Mouse (Mus musculus): Measurements from ENCODE around the gene Plcb4. TPM values are rescaled to one million over a fixed set of nuclear protein-coding genes. Genes with fewer than 3 reads are reported as not detected.
"Not testable (repeated sequence)": the region's sequence is repeated elsewhere in the genome, so short reads cannot be mapped to it uniquely, and the experiment has no call there.

Plcb4 gene
- polyA plus RNA-seq, 2 experiments from 2014 or later: 19.5 to 19.6 TPM

- no peak for ATAC-seq
Measured at GRCm38 (mm10) chr2:135898025-135898424, 239.2 kb downstream of the Plcb4 start.

GRCm38 (mm10) chr2:135899931-135900330 is 241.1 kb downstream of the Plcb4 start:
- not testable (repeated sequence) for ATAC-seq

GRCm38 (mm10) chr2:135901015-135901414 is 242.2 kb downstream of the Plcb4 start:
- ATAC-seq: peak; percentile 70

- no peak for ATAC-seq
Measured at GRCm38 (mm10) chr2:135904262-135904661, 245.5 kb downstream of the Plcb4 start.

GRCm38 (mm10) chr2:135904791-135905190 is 246.0 kb downstream of the Plcb4 start:
- no peak for ATAC-seq

GRCm38 (mm10) chr2:135914343-135915261 is 255.8 kb downstream of the Plcb4 start:
- no peak for ATAC-seq

- no peak for ATAC-seq
Measured at GRCm38 (mm10) chr2:135915928-135916327, 257.1 kb downstream of the Plcb4 start.

- no peak for ATAC-seq
Measured at GRCm38 (mm10) chr2:135917000-135917399, 258.2 kb downstream of the Plcb4 start.

GRCm38 (mm10) chr2:135918116-135918515 is 259.3 kb downstream of the Plcb4 start:
- ATAC-seq: no peak

GRCm38 (mm10) chr2:135919641-135920040 is 260.8 kb downstream of the Plcb4 start:
- ATAC-seq: no peak

GRCm38 (mm10) chr2:135926660-135927343 is 268.0 kb downstream of the Plcb4 start:
- peak; percentile 66 for ATAC-seq

- ATAC-seq: no peak
Measured at GRCm38 (mm10) chr2:135929021-135929720, 270.4 kb downstream of the Plcb4 start.

- no peak for ATAC-seq
Measured at GRCm38 (mm10) chr2:135930696-135931095, 271.9 kb downstream of the Plcb4 start.

GRCm38 (mm10) chr2:135932569-135932968 is 273.8 kb downstream of the Plcb4 start:
- ATAC-seq: no peak

- ATAC-seq: no peak
Measured at GRCm38 (mm10) chr2:135936376-135936775, 277.6 kb downstream of the Plcb4 start.

- ATAC-seq: no peak
Measured at GRCm38 (mm10) chr2:135937646-135938045, 278.8 kb downstream of the Plcb4 start.

- no peak for ATAC-seq
Measured at GRCm38 (mm10) chr2:135939933-135940332, 281.1 kb downstream of the Plcb4 start.

GRCm38 (mm10) chr2:135947839-135948238 is 289.0 kb downstream of the Plcb4 start:
- ATAC-seq: no peak

GRCm38 (mm10) chr2:135954760-135955548 is 296.1 kb downstream of the Plcb4 start:
- no peak for ATAC-seq

GRCm38 (mm10) chr2:135955796-135956195 is 297.0 kb downstream of the Plcb4 start:
- no peak for ATAC-seq

GRCm38 (mm10) chr2:135957689-135958088 is 298.9 kb downstream of the Plcb4 start:
- ATAC-seq: peak; percentile 88

- no peak for ATAC-seq
Measured at GRCm38 (mm10) chr2:135958453-135958852, 299.6 kb downstream of the Plcb4 start.

Measured in activated CD4-positive, CD25-positive, alpha-beta regulatory T cell, adult 4 months (primary cell).